Comparison of ENCODE assay signal across 16 mouse cellular contexts in genomic region chr13:101505054-101505453, GRCm38 (mm10).
A peak's percentile ranks its signal among the peaks of the same experiment; 100 is the strongest.
DNase-seq lines count a peak whose midpoint lies in the region; ATAC-seq lines count a peak whose summit lies in the region.
"Had no signal": no experiment of that assay in that cellular context is flagged by ENCODE, and none has a peak within 500 bp of the region (broad histone marks: within the 10 kb centered on the region; RNA-seq: fewer than 3 reads in every experiment).

No protein-coding gene starts in this region.

- no peak for DNase-seq in frontal cortex, postnatal 14 days (ENCODE audit: low spot score in 2 of 2)
- peak; percentile 63 for DNase-seq in brain, adult 2 months (ENCODE audit: low read depth, low spot score)
- peak; percentile 65 for DNase-seq in telencephalon, adult 2 months (ENCODE audit: low read depth, low spot score)
- no peak for DNase-seq in adipocyte (ENCODE audit: low spot score)
- no peak for DNase-seq in cerebellum, postnatal 14 days
- DNase-seq: adrenal gland, postnatal 25 days; B cell, adult 2 months; cerebellum, adult 11 months; cerebellum, adult 11-12 months; cerebellum, adult 18-20 months; cerebellum, adult 2 months; cerebellum, adult 8-10 months had no signal

- ATAC-seq in frontal cortex, adult (ENCODE audit: low TSS enrichment) = peak; percentile 81
- ATAC-seq: activated CD4-positive, CD25-positive, alpha-beta regulatory T cell, adult 4 months; CD4-positive, CD25-positive, alpha-beta regulatory T cell, adult 4 months; Patski had no signal

Comparison
In these comparisons a context has a peak if more than half of its experiments do, and no peak if none do; other contexts are left out.
1. DNase-seq: peak in brain, adult 2 months (single experiment) and telencephalon, adult 2 months (single experiment); none in frontal cortex, postnatal 14 days (0 of 2), adipocyte (single experiment) and cerebellum, postnatal 14 days (0 of 2).